Mouse (Mus musculus) kidney, embryonic 16.5 days (tissue): ENCODE measurements at regions not wholly inside any gene's neighbourhood (a gene's known extent, or its start where the extent isn't known, plus 50 kb on each side); places are given as distances from the start of the nearest gene placed in this dataset.
A peak's percentile ranks its signal among the peaks of the same experiment; 100 is the strongest.

ENCODE experiments used
- ATAC-seq: fragments of 200-750 bp; cut with Nextera tagmentation; 2 replicates; pipeline ENCODE4 v1.8.0; 2017; ENCODE audit warnings: moderate TSS enrichment; ENCODE audit not compliant: low FRiP score, low TSS enrichment
- H3K27ac ChIP-seq: fragments of 300-500 bp; sonication (generic); 2 replicates; pipeline ENCODE4 v1.5.1; 2014; ENCODE audit warnings: low read length
- H3K27me3 ChIP-seq: fragments of 300-500 bp; sonication (generic); 2 replicates; pipeline ENCODE4 v1.6.1; 2014; ENCODE audit warnings: low read length, control low read depth, mixed read lengths; ENCODE audit not compliant: insufficient read depth
- H3K36me3 ChIP-seq: fragments of 300-500 bp; sonication (generic); 2 replicates; pipeline ENCODE4 v1.6.1; 2014; ENCODE audit warnings: low read length, control low read depth, mixed read lengths; ENCODE audit not compliant: insufficient read depth
- H3K4me1 ChIP-seq: fragments of 300-500 bp; sonication (generic); 2 replicates; pipeline ENCODE4 v1.6.1; 2014; ENCODE audit warnings: low read length, control low read depth, mixed read lengths; ENCODE audit not compliant: insufficient read depth
- H3K4me2 ChIP-seq: fragments of 300-500 bp; sonication (generic); replicated peaks from 2 replicates; pipeline ENCODE4 v1.6.1; 2014; ENCODE audit warnings: low read depth, low read length
- H3K4me3 ChIP-seq: fragments of 300-500 bp; sonication (generic); 2 replicates; pipeline ENCODE4 v1.5.1; 2014; ENCODE audit warnings: mild to moderate bottlenecking, low read length
- H3K9ac ChIP-seq: fragments of 300-500 bp; sonication (generic); replicated peaks from 2 replicates; pipeline ENCODE4 v1.6.1; 2014; ENCODE audit warnings: low read length
- H3K9me3 ChIP-seq: fragments of 300-500 bp; sonication (generic); 2 replicates; pipeline ENCODE4 v1.6.1; 2016; ENCODE audit warnings: low read length, control low read depth
- WGBS: fragments of 180-500 bp; shearing (Covaris S2); extraction: QIAGEN DNeasy Blood & Tissue Kit; methylation state at CpG from one replicate; pipeline ENCODE4 v1.1.7; 2014; 5-methylcytosine and 5-hydroxymethylcytosine counted together

DNA sequence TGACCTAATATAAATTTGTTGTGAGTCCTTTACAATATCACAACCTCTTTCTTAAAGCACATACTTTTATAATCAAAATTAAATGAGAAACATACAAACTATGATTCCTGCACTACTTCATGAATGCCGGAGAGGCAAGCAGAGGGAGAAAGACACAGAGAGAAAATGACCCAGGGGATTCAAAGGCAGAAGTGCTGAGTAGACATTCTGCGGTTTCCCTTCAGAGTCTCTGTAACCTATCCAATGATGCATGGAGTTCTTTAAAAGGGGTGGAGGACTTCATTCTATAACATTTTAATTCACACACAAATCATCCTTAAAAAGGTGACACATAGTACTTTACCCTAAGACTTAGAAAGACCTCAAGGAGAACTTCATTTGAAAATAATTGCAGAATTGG, 129.1 kb upstream of the Hapln1 start:
- WGBS: 78% methylated on average over 2 of the region's 2 CpGs
- H3K27me3 ChIP-seq: no peaks in the 10 kb centered on the region
- no peak for ATAC-seq
- no peaks in the 10 kb centered on the region for H3K9me3 ChIP-seq
- no peak overlapping the region for H3K9ac ChIP-seq
- no peak overlapping the region for H3K4me3 ChIP-seq
- no peaks in the 10 kb centered on the region for H3K36me3 ChIP-seq
- no peaks in the 10 kb centered on the region for H3K4me1 ChIP-seq
- H3K4me2 ChIP-seq: no peak overlapping the region
- H3K27ac ChIP-seq: no peak overlapping the region

DNA sequence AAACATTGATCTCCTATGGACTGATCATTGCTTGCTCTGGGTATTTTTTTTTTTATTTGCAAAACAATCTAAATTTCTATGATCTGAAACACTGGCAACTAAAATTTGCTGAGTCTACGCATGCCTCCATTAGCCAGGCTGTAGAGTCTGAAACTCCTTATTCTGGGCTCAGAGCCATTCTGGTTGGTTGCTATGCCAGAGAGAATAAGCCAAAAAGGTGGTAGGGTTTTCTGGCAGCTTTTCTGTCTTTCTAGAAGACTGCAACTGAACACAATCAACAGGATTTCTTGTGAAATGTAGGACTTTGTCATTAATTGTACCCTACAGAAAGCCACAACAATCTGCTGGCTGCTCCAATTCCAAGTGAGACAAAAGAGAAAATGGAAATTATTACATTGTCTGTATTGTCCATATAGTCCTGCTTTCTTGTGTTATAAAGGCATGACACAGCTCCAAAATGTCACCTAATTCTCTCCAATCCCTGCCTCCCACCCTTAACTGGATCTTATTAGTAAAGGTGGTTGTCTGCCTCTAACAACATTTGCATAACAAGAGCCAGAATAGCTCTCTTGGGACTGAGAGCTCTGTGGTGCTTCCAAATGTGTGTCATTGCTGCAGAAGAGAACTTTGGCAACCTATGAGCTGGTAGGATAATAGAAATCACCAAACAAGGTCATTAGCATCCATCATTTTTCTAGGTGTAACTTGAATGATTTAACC, 126.7 kb upstream of the Hapln1 start:
- Histone ChIP-seq H3K4me1 (no peaks in the 10 kb centered on the region), H3K9me3 (no peaks in the 10 kb centered on the region)
- no peak for ATAC-seq

DNA sequence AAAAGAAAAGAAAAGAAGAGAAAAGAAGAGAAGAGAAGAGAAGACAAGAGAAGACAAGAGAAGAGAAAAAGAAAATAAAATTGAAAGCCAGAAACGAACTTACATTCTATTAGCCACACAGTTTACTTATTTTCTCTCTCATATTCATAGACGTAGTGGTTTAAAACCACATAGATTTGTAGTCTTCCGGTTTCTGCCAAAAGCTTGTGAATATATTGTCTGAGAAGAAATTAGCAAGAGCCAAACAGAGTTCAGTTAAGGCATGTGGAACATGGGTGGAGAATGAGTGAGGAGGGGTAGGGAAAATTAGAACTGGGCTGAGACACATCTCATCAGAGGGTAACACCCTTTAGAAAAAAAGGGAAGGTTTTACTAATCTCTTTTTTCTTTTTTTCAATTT, 120.8 kb upstream of the Hapln1 start:
- Histone ChIP-seq H3K4me2 (no peak overlapping the region), H3K9ac (no peak overlapping the region), H3K27me3 (no peaks in the 10 kb centered on the region), H3K4me1 (no peaks in the 10 kb centered on the region), H3K9me3 (no peaks in the 10 kb centered on the region), H3K36me3 (no peaks in the 10 kb centered on the region), H3K27ac (no peak overlapping the region), H3K4me3 (no peak overlapping the region)
- no peak for ATAC-seq
- WGBS: 81% methylated on average over 3 of the region's 3 CpGs

More for the DNA sequence above, 126.7 kb upstream of the Hapln1 start:
- H3K4me2 ChIP-seq: no peak overlapping the region
- WGBS: 95% methylated on average over 1 of the region's 1 CpGs
- H3K9ac ChIP-seq: no peak overlapping the region
- no peaks in the 10 kb centered on the region for H3K27me3 ChIP-seq
- H3K27ac ChIP-seq: no peak overlapping the region
- no peaks in the 10 kb centered on the region for H3K36me3 ChIP-seq
- no peak overlapping the region for H3K4me3 ChIP-seq

DNA sequence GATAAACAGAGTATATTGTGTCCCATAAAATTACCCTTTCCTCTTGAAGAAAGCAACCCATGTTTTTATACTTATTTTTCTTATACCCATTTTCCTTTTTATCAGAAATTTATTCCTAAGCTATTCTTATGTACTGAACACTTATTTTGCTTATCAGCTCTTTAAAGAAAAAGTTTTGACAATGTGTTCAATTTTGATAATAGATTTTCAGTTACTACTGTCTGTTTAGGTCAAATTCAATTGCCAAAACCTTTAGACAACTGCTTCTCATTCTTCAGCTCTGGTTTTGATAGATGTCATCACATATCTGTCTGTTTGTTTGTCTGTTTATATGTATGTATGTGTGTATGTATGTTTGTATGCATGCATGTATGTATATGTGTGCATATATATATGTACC, 117.8 kb upstream of the Hapln1 start:
- ATAC-seq: no peak
- Histone ChIP-seq H3K9me3 (no peaks in the 10 kb centered on the region), H3K4me1 (no peaks in the 10 kb centered on the region), H3K4me2 (no peak overlapping the region), H3K27me3 (no peaks in the 10 kb centered on the region), H3K9ac (no peak overlapping the region), H3K36me3 (no peaks in the 10 kb centered on the region), H3K27ac (no peak overlapping the region), H3K4me3 (no peak overlapping the region)

DNA sequence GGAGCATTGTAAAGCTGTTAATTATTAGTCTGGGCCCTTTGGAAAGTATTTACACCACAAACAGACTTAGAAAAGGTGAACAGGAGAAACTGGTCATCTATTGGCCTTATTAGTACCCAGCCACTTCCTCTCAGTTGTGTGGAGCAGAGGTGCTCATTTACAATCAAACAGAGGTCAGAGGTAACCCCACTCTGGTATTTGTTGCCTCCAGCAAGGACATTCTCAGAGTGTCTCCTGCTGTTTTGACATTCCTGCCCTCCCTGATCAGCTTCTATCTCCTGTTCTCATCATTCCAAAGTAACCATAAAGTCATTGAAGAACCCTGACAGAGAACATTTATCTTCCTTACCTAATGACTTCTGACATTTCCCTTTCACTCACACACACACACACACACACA, 116.1 kb upstream of the Hapln1 start:
- Histone ChIP-seq H3K36me3 (no peaks in the 10 kb centered on the region), H3K9me3 (no peaks in the 10 kb centered on the region), H3K4me3 (no peak overlapping the region), H3K4me2 (no peak overlapping the region), H3K27ac (no peak overlapping the region), H3K9ac (no peak overlapping the region), H3K4me1 (0 out of 2 replicates have a peak, but pooled peaks cover 4% of the 10 kb centered on the region), H3K27me3 (no peaks in the 10 kb centered on the region)
- ATAC-seq: peak; percentile 42; the same call in 1 of the 2 replicates

DNA sequence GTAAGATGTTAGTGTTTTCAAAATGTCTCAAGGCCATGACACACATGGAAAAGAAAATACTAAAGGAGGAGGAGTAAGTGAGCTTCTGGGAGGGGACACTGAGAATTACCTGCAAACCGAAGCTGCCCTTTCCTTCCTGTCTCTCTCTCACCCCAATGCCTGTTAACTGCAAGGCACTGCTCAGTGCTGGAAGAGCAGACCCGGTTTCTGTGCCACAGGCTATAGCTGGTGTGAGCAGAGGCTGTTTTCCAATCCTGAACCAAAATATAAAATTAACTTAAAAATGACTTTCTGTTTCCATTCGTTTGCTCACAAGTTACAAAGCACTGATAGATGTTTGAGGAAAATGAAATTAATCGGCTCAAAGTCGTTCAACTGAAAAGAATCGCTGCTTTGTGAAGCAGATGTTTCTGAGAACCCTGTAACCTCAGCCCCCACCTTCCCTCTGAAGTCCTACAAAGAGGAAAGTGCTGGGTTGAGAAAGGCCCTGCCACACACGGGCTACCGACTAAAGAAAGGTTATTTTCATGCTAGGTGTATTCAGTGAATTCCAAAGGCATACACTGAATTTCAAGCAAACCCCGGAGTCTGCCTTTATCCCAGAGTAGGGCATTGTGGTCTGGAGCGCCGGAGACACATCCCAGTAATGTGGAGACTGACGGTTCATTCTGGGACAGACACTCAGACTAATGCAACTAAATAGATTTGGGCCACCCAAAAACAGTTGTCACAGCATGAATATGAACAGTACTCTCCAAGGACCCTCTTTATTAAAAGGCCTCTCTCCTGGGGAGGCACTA, 111.1 kb upstream of the Hapln1 start:
- no peaks in the 10 kb centered on the region for H3K36me3 ChIP-seq
- no peaks in the 10 kb centered on the region for H3K27me3 ChIP-seq
- no peak for ATAC-seq
- no peak overlapping the region for H3K27ac ChIP-seq
- 0 out of 2 replicates have a peak, but pooled peaks cover 4% of the 10 kb centered on the region for H3K4me1 ChIP-seq
- H3K9me3 ChIP-seq: no peaks in the 10 kb centered on the region
- no peak overlapping the region; the same call in 1 of the 2 replicates for H3K9ac ChIP-seq
- H3K4me2 ChIP-seq: no peak overlapping the region
- no peak overlapping the region for H3K4me3 ChIP-seq
- 54% methylated on average over 12 of the region's 12 CpGs for WGBS

DNA sequence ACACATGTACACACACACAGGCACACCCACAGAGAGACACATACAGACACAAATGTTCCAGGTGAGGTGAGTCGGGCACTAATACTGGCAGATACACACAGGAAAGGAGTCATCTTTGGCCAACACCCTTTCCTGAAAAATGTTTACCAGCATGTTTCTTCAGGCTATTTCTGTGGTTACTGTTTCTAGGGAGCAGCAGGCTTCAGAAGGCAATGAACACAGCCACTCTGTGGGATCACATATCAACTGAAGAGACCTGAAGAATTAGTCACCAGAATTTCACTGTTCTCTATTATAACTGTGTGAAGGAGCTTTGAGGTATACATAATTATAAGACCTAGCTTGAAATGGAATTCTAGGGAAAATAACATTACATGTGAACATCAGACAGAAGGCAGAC, 94.7 kb upstream of the Hapln1 start:
- Histone ChIP-seq H3K4me2 (no peak overlapping the region), H3K9me3 (no peaks in the 10 kb centered on the region), H3K4me1 (no peaks in the 10 kb centered on the region), H3K4me3 (no peak overlapping the region), H3K36me3 (no peaks in the 10 kb centered on the region), H3K27ac (no peak overlapping the region), H3K27me3 (no peaks in the 10 kb centered on the region), H3K9ac (no peak overlapping the region)
- no peak for ATAC-seq
- WGBS: 69% methylated on average over 1 of the region's 1 CpGs

DNA sequence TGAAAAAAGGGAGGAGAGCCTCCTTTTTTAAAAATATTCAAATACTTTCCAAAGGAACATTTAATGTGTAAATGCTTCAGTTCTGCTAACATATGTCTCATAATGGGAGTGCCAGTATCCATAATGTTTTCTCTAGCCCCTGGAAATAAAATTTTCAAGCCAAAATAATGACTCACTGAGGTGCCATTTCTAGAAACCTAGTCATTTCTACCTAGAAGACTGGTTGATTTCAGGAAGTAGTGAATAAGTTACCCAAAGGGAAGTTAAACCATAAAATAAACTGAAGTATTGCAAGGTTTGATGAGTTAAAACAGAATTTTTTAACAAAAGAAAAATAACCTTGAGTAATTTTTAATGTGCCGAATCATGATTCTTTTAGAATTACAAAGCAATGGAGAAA, 85.8 kb upstream of the Hapln1 start:
- no peaks in the 10 kb centered on the region for H3K4me1 ChIP-seq
- H3K4me2 ChIP-seq: no peak overlapping the region
- H3K9ac ChIP-seq: no peak overlapping the region
- no peaks in the 10 kb centered on the region for H3K27me3 ChIP-seq
- H3K27ac ChIP-seq: no peak overlapping the region
- H3K36me3 ChIP-seq: no peaks in the 10 kb centered on the region
- H3K9me3 ChIP-seq: no peaks in the 10 kb centered on the region
- no peak overlapping the region for H3K4me3 ChIP-seq
- ATAC-seq: no peak
- 88% methylated on average over 1 of the region's 1 CpGs for WGBS

DNA sequence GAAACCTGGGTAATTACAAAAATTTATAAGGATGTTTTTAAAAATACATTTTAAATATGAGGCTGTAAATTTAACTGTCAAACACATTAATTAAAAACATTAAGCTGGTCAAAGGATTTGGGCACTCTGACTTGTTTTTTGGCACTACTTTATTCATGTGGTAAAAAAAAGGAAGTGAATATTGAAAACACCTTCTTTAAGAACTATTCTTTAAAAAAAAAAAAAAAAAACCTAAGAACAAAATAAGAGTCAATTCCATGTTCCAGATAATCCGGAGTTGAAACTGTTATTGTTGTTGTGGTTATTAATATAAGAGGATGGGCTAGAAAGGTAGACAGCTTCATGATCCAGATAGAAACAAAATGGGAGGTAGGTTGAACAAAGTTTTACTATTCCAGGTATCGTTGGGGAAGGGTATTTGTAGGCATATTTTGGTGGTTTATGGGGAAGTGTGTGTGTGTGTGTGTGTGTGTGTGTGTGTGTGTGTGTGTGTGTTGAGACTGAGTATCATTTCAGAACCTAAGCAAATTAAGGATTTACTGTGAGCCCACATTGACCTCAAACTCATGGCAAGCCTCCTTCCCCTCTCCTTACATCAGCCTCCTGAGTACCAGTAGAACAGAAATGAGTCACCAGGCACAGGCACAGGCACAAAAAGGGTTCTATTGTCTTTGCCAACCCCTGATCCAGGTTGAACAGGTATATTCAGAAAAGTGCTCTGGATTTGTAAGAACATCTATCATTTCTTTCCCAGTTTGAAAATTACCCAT, 85.2 kb upstream of the Hapln1 start:
- no peak overlapping the region for H3K4me2 ChIP-seq
- H3K27me3 ChIP-seq: no peaks in the 10 kb centered on the region
- no peak overlapping the region for H3K27ac ChIP-seq
- no peak overlapping the region for H3K9ac ChIP-seq
- no peak for ATAC-seq
- 86% methylated on average over 2 of the region's 2 CpGs for WGBS
- no peaks in the 10 kb centered on the region for H3K9me3 ChIP-seq
- H3K4me3 ChIP-seq: no peak overlapping the region
- H3K4me1 ChIP-seq: no peaks in the 10 kb centered on the region
- no peaks in the 10 kb centered on the region for H3K36me3 ChIP-seq

DNA sequence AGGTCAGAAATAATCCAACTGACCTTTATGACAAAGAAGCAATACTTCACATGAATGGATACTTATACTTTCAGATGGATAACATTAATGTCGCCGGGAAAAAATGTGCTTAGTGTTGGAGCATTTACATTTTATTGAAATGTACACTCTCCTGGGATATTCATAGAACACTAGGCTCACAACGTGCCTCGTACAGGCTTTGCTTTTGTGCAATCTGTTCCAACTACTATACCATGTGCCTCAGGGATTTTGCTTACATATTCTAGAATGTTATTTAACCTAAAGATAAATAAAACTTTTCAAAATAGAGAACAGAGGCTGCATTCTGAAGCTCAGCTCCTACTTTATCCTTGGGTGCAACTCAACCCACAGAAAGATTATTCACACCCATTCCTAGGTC, 75.8 kb upstream of the Hapln1 start:
- no peak overlapping the region for H3K4me2 ChIP-seq
- no peaks in the 10 kb centered on the region for H3K36me3 ChIP-seq
- H3K4me1 ChIP-seq: no peaks in the 10 kb centered on the region
- WGBS: 85% methylated on average over 4 of the region's 4 CpGs
- no peaks in the 10 kb centered on the region for H3K27me3 ChIP-seq
- no peaks in the 10 kb centered on the region for H3K9me3 ChIP-seq
- no peak overlapping the region for H3K9ac ChIP-seq
- H3K4me3 ChIP-seq: no peak overlapping the region
- H3K27ac ChIP-seq: no peak overlapping the region
- ATAC-seq: no peak
